Mouse (Mus musculus) liver, embryonic 14.5 days (tissue): ENCODE results near the gene Atxn7l1.

Experiments used
- CTCF ChIP-seq: IDR thresholded peaks from 2 replicates; pipeline ENCODE4 v1.5.1; 2016; ENCODE audit warnings: antibody characterized with exemption, low read depth, control low read depth
- EP300 ChIP-seq: IDR thresholded peaks from 2 replicates; pipeline ENCODE4 v1.6.1; 2016; ENCODE audit warnings: antibody characterized with exemption, low read depth

DNA sequence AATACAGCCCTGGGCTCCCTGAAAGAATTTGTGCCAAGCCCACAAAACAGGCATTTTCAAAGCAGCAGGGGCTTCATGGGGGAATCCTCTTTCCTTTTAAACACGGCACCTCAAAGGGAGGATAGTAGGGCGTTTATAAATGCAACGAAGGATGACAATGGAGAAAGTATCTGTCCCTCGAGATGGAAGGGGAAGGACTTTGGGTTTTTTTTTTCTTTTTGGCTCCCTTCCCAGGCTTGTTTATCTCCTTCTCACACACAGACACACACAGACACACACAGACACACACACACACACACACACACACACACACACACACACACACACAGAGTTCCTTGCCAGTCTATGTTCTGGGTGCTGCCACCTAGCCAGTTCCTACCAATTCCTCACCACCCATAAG lies 189.8 kb downstream of the Atxn7l1 start:
- no peak for TF ChIP-seq CTCF
- no peak for TF ChIP-seq EP300
